Mouse (Mus musculus) T-cell, adult 2 months (primary cell): ENCODE data around the gene Spdef.

Experiments
- DNase-seq: peaks from one replicate; pipeline ENCODE4 v3.0.0; 2022; ENCODE audit warnings: low spot score

The Spdef gene

GRCm38 (mm10) chr17:27725011-27725410 lies 3.7 kb downstream of the Spdef start:
- DNase-seq = no peak

- no peak for DNase-seq
Measured at GRCm38 (mm10) chr17:27724327-27724726, 4.4 kb downstream of the Spdef start.

- no peak for DNase-seq
Measured at GRCm38 (mm10) chr17:27721125-27721664, 7.6 kb downstream of the Spdef start.

GRCm38 (mm10) chr17:27720326-27720725 lies 8.4 kb downstream of the Spdef start:
- no peak for DNase-seq

- no peak for DNase-seq
Measured at GRCm38 (mm10) chr17:27719663-27720062, 9.1 kb downstream of the Spdef start.

GRCm38 (mm10) chr17:27718250-27718649 lies 10.5 kb downstream of the Spdef start:
- DNase-seq = no peak

- DNase-seq = no peak
Measured at GRCm38 (mm10) chr17:27716804-27717203, 12.0 kb downstream of the Spdef start.

GRCm38 (mm10) chr17:27712832-27713231 lies 15.9 kb downstream of the Spdef start:
- DNase-seq = no peak

- no peak for DNase-seq
Measured at GRCm38 (mm10) chr17:27709650-27710049, 19.1 kb downstream of the Spdef start.

GRCm38 (mm10) chr17:27707954-27708661 lies 20.6 kb downstream of the Spdef start:
- peak; percentile 30 for DNase-seq

GRCm38 (mm10) chr17:27705661-27706060 lies 23.1 kb downstream of the Spdef start:
- DNase-seq = no peak

GRCm38 (mm10) chr17:27703961-27704621 lies 24.7 kb downstream of the Spdef start:
- DNase-seq = no peak

- peak; percentile 16 for DNase-seq
Measured at GRCm38 (mm10) chr17:27702518-27702917, 26.2 kb downstream of the Spdef start.

GRCm38 (mm10) chr17:27701856-27702255 lies 26.9 kb downstream of the Spdef start:
- no peak for DNase-seq

- DNase-seq = no peak
Measured at GRCm38 (mm10) chr17:27700812-27701211, 27.9 kb downstream of the Spdef start.

GRCm38 (mm10) chr17:27699641-27700244 lies 29.0 kb downstream of the Spdef start:
- DNase-seq = no peak

- no peak for DNase-seq
Measured at GRCm38 (mm10) chr17:27690993-27691693, 37.6 kb downstream of the Spdef start.

GRCm38 (mm10) chr17:27686395-27686794 lies 42.4 kb downstream of the Spdef start:
- no peak for DNase-seq

- DNase-seq = no peak
Measured at GRCm38 (mm10) chr17:27685550-27685913, 43.2 kb downstream of the Spdef start.

- DNase-seq = peak; percentile 60
Measured at GRCm38 (mm10) chr17:27684886-27685549, 43.7 kb downstream of the Spdef start.

- no peak for DNase-seq
Measured at GRCm38 (mm10) chr17:27678924-27679813, 49.6 kb downstream of the Spdef start.
